Mouse (Mus musculus) myocyte (in vitro differentiated cells): Measurements from ENCODE around the gene Gstt1.

Experiments used
- POLR2A ChIP-seq: IDR thresholded peaks from one replicate; pipeline ENCODE4 v1.6.1; 2011; ENCODE audit warnings: low read depth, mild to moderate bottlenecking, control low read depth, moderate library complexity; ENCODE audit not compliant: insufficient read length
- TCF12 ChIP-seq: IDR thresholded peaks from one replicate; pipeline ENCODE4 v1.6.1; 2011; ENCODE audit warnings: mild to moderate bottlenecking, control low read depth; ENCODE audit not compliant: poor library complexity, insufficient read depth, severe bottlenecking

DNA sequence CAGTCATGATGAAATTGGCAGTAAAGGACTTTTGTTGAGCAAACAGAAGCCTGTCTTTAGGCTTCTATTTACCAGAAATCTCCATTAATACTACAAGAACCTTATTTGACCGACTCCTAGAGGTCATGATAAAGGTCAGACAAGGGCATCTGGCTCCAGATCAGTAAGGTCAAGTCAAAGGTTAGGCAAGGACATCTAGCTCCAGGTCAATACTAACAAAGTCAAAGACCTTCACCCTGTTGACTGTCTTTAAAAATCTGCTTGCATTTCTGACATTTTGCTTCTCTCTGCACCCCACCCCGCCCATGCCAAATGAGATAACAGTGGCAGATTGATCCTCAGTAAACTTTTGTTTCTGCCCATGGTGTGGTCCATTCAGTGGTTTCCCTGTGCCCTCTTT, 5.8 kb upstream of the Gstt1 start:
- TF ChIP-seq POLR2A (no peak), TCF12 (no peak)
